Mouse (Mus musculus) adrenal gland, adult 10 weeks (tissue): ENCODE results near the gene Gm13278. TPM values are rescaled to one million over a fixed set of nuclear protein-coding genes. Genes with fewer than 3 reads are reported as not detected.

Experiments
- polyA plus RNA-seq: library from polyadenylated mRNA; stranded (reverse); fragments of 350-450 nt; fragmentation: Illumina TruSeq; extraction: RNeasy Lipid Tissue Mini Kit (QIAGEN cat#74804); gene quantifications from one replicate; pipeline ENCODE4 v1.2.3, GENCODE M21; 2014; ENCODE audit warnings: low read depth, low replicate concordance

Gene Gm13278
- polyA plus RNA-seq, 1 experiment from 2014 or later = not detected

Other genes starting within 250 kb of the Gm13278 start
- gene Ifna15, start 233.3 kb upstream of the Gm13278 start, polyA plus RNA-seq = not detected
- not detected for gene Ifna14, start 219.8 kb upstream of the Gm13278 start, polyA plus RNA-seq
- gene Ifna9, start 199.2 kb upstream of the Gm13278 start, polyA plus RNA-seq = not detected
- not detected for gene Ifna12, start 188.2 kb upstream of the Gm13278 start, polyA plus RNA-seq
- not detected for gene C87499, start 157.1 kb upstream of the Gm13278 start, polyA plus RNA-seq
- gene Ifna13, start 147.1 kb upstream of the Gm13278 start, polyA plus RNA-seq = not detected
- not detected for gene Ifna16, start 114.6 kb upstream of the Gm13278 start, polyA plus RNA-seq
- gene Ifna2, start 107.6 kb upstream of the Gm13278 start, polyA plus RNA-seq = not detected
- gene Ifnab, start 100.2 kb upstream of the Gm13278 start, polyA plus RNA-seq = not detected
- gene Gm26566, start 69.7 kb upstream of the Gm13278 start, polyA plus RNA-seq = not detected
- gene Klhl9, start 69.1 kb upstream of the Gm13278 start, polyA plus RNA-seq = 192 TPM
- gene Gm13271, start 36.7 kb upstream of the Gm13278 start, polyA plus RNA-seq = not detected
- gene Gm13283, start 31.4 kb upstream of the Gm13278 start, polyA plus RNA-seq = not detected
- not detected for gene Gm13290, start 17.7 kb upstream of the Gm13278 start, polyA plus RNA-seq
- gene Gm13289, start 14.6 kb upstream of the Gm13278 start, polyA plus RNA-seq = not detected
- gene Gm13272, start 11.7 kb upstream of the Gm13278 start, polyA plus RNA-seq = not detected
- gene Ifnz, start 9.4 kb upstream of the Gm13278 start, polyA plus RNA-seq = not detected
- gene Gm13276, start 5.8 kb upstream of the Gm13278 start, polyA plus RNA-seq = not detected
- gene Gm13277, start 2.9 kb upstream of the Gm13278 start, polyA plus RNA-seq = not detected
- gene Gm13275, start 2.9 kb downstream of the Gm13278 start, polyA plus RNA-seq = not detected
- gene Gm13279, start 5.8 kb downstream of the Gm13278 start, polyA plus RNA-seq = not detected
- gene Gm13285, start 8.1 kb downstream of the Gm13278 start, polyA plus RNA-seq = not detected
- not detected for gene Gm13287, start 11.7 kb downstream of the Gm13278 start, polyA plus RNA-seq
- not detected for gene Gm13288, start 14.0 kb downstream of the Gm13278 start, polyA plus RNA-seq
- not detected for gene Ifna7, start 24.7 kb downstream of the Gm13278 start, polyA plus RNA-seq
- not detected for gene Ifna11, start 28.4 kb downstream of the Gm13278 start, polyA plus RNA-seq
- not detected for gene Ifna6, start 35.9 kb downstream of the Gm13278 start, polyA plus RNA-seq
- gene Ifna5, start 44.0 kb downstream of the Gm13278 start, polyA plus RNA-seq = not detected
- not detected for gene Ifna4, start 50.3 kb downstream of the Gm13278 start, polyA plus RNA-seq
- not detected for gene Ifna1, start 58.5 kb downstream of the Gm13278 start, polyA plus RNA-seq
- gene Ifne, start 88.7 kb downstream of the Gm13278 start, polyA plus RNA-seq = not detected